Mouse (Mus musculus): ENCODE measurements at regions not wholly inside any gene's neighbourhood (a gene's known extent, or its start where the extent isn't known, plus 50 kb on each side); places are given as distances from the start of the nearest gene placed in this dataset.

GRCm38 (mm10) chr15:27137580-27137979 is 242.2 kb upstream of the Fbxl7 start:
- no peak for DNase-seq

GRCm38 (mm10) chr15:27145860-27146259 is 250.5 kb upstream of the Fbxl7 start:
- DNase-seq, result no peak

GRCm38 (mm10) chr15:27160986-27161385 is 265.6 kb upstream of the Fbxl7 start:
- DNase-seq, result peak; percentile 8

- DNase-seq, result no peak
Measured at GRCm38 (mm10) chr15:27167484-27167883, 272.1 kb upstream of the Fbxl7 start.

- DNase-seq, result no peak
Measured at GRCm38 (mm10) chr15:27169846-27170245, 274.5 kb upstream of the Fbxl7 start.

GRCm38 (mm10) chr15:27173506-27173905 is 278.1 kb upstream of the Fbxl7 start:
- no peak for DNase-seq

GRCm38 (mm10) chr15:27178084-27178935 is 282.9 kb upstream of the Fbxl7 start:
- no peak for DNase-seq

- DNase-seq, result peak; percentile 65
Measured at GRCm38 (mm10) chr15:27189699-27190098, 276.8 kb upstream of the Ank start.

- DNase-seq, result no peak
Measured at GRCm38 (mm10) chr15:27201513-27201912, 265.0 kb upstream of the Ank start.

GRCm38 (mm10) chr15:27204888-27205287 is 261.6 kb upstream of the Ank start:
- DNase-seq, result no peak

- no peak for DNase-seq
Measured at GRCm38 (mm10) chr15:27207446-27207845, 259.0 kb upstream of the Ank start.

GRCm38 (mm10) chr15:27216387-27216786 is 250.1 kb upstream of the Ank start:
- DNase-seq, result no peak

- DNase-seq, result no peak
Measured at GRCm38 (mm10) chr15:27219126-27219738, 247.2 kb upstream of the Ank start.

- DNase-seq, result no peak
Measured at GRCm38 (mm10) chr15:27223610-27224511, 242.6 kb upstream of the Ank start.

- no peak for DNase-seq
Measured at GRCm38 (mm10) chr15:27224512-27224850, 242.0 kb upstream of the Ank start.

- no peak for DNase-seq
Measured at GRCm38 (mm10) chr15:27232804-27233203, 233.7 kb upstream of the Ank start.

- peak; percentile 65 for DNase-seq
Measured at GRCm38 (mm10) chr15:27234770-27235169, 231.7 kb upstream of the Ank start.

GRCm38 (mm10) chr15:27238301-27238700 is 228.2 kb upstream of the Ank start:
- no peak for DNase-seq

- peak; percentile 66 for DNase-seq
Measured at GRCm38 (mm10) chr15:27246302-27246701, 220.2 kb upstream of the Ank start.

- DNase-seq, result no peak
Measured at GRCm38 (mm10) chr15:27258984-27259853, 207.3 kb upstream of the Ank start.

- no peak for DNase-seq
Measured at GRCm38 (mm10) chr15:27259854-27260191, 206.7 kb upstream of the Ank start.

- DNase-seq, result no peak
Measured at GRCm38 (mm10) chr15:27270203-27270602, 196.3 kb upstream of the Ank start.

GRCm38 (mm10) chr15:27282279-27282678 is 184.2 kb upstream of the Ank start:
- no peak for DNase-seq
